Mouse (Mus musculus) thymus, adult 2 months (tissue): Measurements from ENCODE around the gene Ptprg.

ENCODE experiments used
- CTCF ChIP-seq: fragments of 200-500 bp; IDR thresholded peaks from 2 replicates; pipeline ENCODE4 v1.5.1; 2012; ENCODE audit warnings: mild to moderate bottlenecking, control low read depth, low read length, moderate library complexity, borderline replicate concordance; ENCODE audit not compliant: control insufficient read depth, poor library complexity, insufficient read depth; ENCODE audit errors: extremely low read depth
- POLR2A ChIP-seq: fragments of 200-500 bp; IDR thresholded peaks from 2 replicates; pipeline ENCODE4 v1.6.1; 2012; ENCODE audit warnings: mild to moderate bottlenecking, low read length, control low read depth, moderate library complexity; ENCODE audit not compliant: control insufficient read depth, poor library complexity, insufficient read depth; ENCODE audit errors: extremely low read depth

GRCm38 (mm10) chr14:11874960-11875889 is 321.9 kb downstream of the Ptprg start:
- no peak for TF ChIP-seq POLR2A
- no peak for TF ChIP-seq CTCF
